Mouse (Mus musculus) erythroblast, embryonic 14.5 days (primary cell): ENCODE results near the gene Dlg5.

Experiments
- GATA1 ChIP-seq: IDR thresholded peaks from 2 replicates; pipeline ENCODE4 v1.6.1; 2012; ENCODE audit warnings: low read length, inconsistent platforms, mixed read lengths
- TAL1 ChIP-seq: IDR thresholded peaks from 3 replicates; pipeline ENCODE4 v1.6.1; 2012; ENCODE audit warnings: low read length, inconsistent platforms, mixed read lengths

- TF ChIP-seq TAL1 (no peak), GATA1 (no peak)
These were observed 8.0 kb upstream of the Dlg5 start for GRCm38 (mm10) chr14:24253611-24254202.
